Comparison of ENCODE assay signal across 31 mouse cellular contexts in the genomic region with DNA sequence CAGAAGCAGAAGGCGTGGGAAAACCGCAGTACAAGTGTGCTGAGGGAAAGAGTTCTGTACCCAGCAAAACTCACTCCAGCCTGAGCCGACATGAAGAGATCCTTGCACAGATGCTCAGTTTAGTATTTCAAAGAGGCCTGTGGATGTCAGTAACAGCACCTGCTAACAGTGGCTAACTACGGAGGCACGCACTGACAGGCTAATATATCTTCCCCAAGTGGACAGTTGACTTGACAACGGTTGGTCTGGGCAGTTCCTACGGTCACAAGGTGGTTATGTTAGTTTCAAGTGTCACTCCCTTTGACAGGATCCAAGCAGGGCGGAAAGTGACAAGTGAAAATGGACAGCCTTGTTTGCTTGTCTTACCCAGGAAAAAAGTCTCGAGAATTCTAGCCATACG. TPM values are rescaled to one million over a fixed set of nuclear protein-coding genes. Genes with fewer than 3 reads are reported as not detected.
A peak's percentile ranks its signal among the peaks of the same experiment; 100 is the strongest.
DNase-seq lines count a peak whose midpoint lies in the region; TF ChIP-seq lines count a peak whose summit lies in the region.
"Had no signal": no experiment of that assay in that cellular context is flagged by ENCODE, and none has a peak within 500 bp of the region (broad histone marks: within the 10 kb centered on the region; RNA-seq: fewer than 3 reads in every experiment).

No protein-coding gene starts in this region.

- no peaks in the 10 kb centered on the region for H3K9me3 ChIP-seq in limb, embryonic 10.5 days (replicated peaks)
- H3K9me3 ChIP-seq: embryonic facial prominence, embryonic 13.5 days; forebrain, embryonic 10.5 days; forebrain, embryonic 15.5 days; heart, embryonic 13.5 days; limb, embryonic 13.5 days; lung, embryonic 15.5 days; megakaryocyte, embryonic 14.5 days; midbrain, embryonic 12.5 days; neural tube, embryonic 15.5 days; stomach, embryonic 15.5 days had no signal

- peaks cover 46% of the 10 kb centered on the region for H3K4me1 ChIP-seq in thymus, adult 2 months (replicated peaks; ENCODE audit: control insufficient read depth, insufficient read depth, low read length)
- H3K4me1 ChIP-seq in bone marrow macrophage, adult 2 months (ENCODE audit: control insufficient read depth, insufficient read depth, low read length) = peaks cover 43% of the 10 kb centered on the region
- no peaks in the 10 kb centered on the region for H3K4me1 ChIP-seq in limb, embryonic 10.5 days
- H3K4me1 ChIP-seq: embryonic facial prominence, embryonic 13.5 days; forebrain, embryonic 10.5 days; forebrain, embryonic 15.5 days; limb, embryonic 13.5 days; midbrain, embryonic 12.5 days; neural tube, embryonic 15.5 days; stomach, embryonic 15.5 days had no signal

- DNase-seq in gastrocnemius, postnatal 25 days = peak; percentile 52
- no peak for DNase-seq in gastrocnemius, postnatal 36 days
- DNase-seq in thymus, adult 2 months = no peak
- DNase-seq in thymus, adult 18-20 months = no peak
- peak; percentile 45 for DNase-seq in naive thymus-derived CD4-positive, alpha-beta T cell, adult 2 months (ENCODE audit: low read depth)
- no peak for DNase-seq in right cerebral cortex, adult 18-20 months
- no peak for DNase-seq in limb, embryonic 10.5 days (ENCODE audit: low spot score)
- DNase-seq: adrenal gland, adult 8-10 months; B cell, adult 2 months; cerebellum, adult 11 months; cerebellum, adult 9-10 months; cerebellum, postnatal 36 days; heart, postnatal 10 days; kidney, postnatal 25 days; lung, postnatal 36 days; retina, postnatal 1 day; right cerebral cortex, postnatal 25 days had no signal

- peak overlapping the region; percentile 100 for H3K27ac ChIP-seq in thymus, adult 2 months (ENCODE audit: control insufficient read depth, insufficient read depth, low read length)
- H3K27ac ChIP-seq in bone marrow macrophage, adult 2 months (ENCODE audit: insufficient read depth, low read depth, low read length) = peak overlapping the region; percentile 89
- no peak overlapping the region for H3K27ac ChIP-seq in limb, embryonic 10.5 days
- H3K27ac ChIP-seq: embryonic facial prominence, embryonic 13.5 days; forebrain, embryonic 10.5 days; forebrain, embryonic 15.5 days; heart, embryonic 13.5 days; hindbrain, embryonic 14.5 days; limb, embryonic 13.5 days; liver, embryonic 14.5 days; lung, embryonic 15.5 days; midbrain, embryonic 12.5 days; neural tube, embryonic 15.5 days; stomach, embryonic 15.5 days had no signal

- TF ChIP-seq POLR2A in thymus, adult 2 months (IDR thresholded peaks at IDR 0.05; ENCODE audit: control insufficient read depth, extremely low read depth, insufficient read depth, low read length, poor library complexity) = no peak
- TF ChIP-seq POLR2A in bone marrow macrophage, adult 2 months (IDR thresholded peaks at IDR 0.05; ENCODE audit: borderline replicate concordance, low read depth, low read length) = no peak

- WGBS in thymus, adult 2 months = 48% methylated on average over 10 of the region's 10 CpGs
- 84% methylated on average over 10 of the region's 10 CpGs for WGBS in limb, embryonic 10.5 days

- intact Hi-C loops in gastrocnemius, postnatal 36 days (cut with DNase I) = no loop called here

- H3K27me3 ChIP-seq in thymus, adult 2 months (ENCODE audit: control insufficient read depth, insufficient read depth, low read length) = no peaks in the 10 kb centered on the region
- no peaks in the 10 kb centered on the region for H3K27me3 ChIP-seq in limb, embryonic 10.5 days (ENCODE audit: low read depth, poor library complexity, severe bottlenecking)
- H3K27me3 ChIP-seq: embryonic facial prominence, embryonic 13.5 days; forebrain, embryonic 15.5 days; heart, embryonic 13.5 days; limb, embryonic 13.5 days; lung, embryonic 15.5 days; megakaryocyte, embryonic 14.5 days; midbrain, embryonic 12.5 days; neural tube, embryonic 15.5 days; stomach, embryonic 15.5 days had no signal

- no peak overlapping the region for H3K4me3 ChIP-seq in thymus, adult 2 months (ENCODE audit: control insufficient read depth, insufficient read depth, low read length)
- no peak overlapping the region for H3K4me3 ChIP-seq in bone marrow macrophage, adult 2 months (ENCODE audit: insufficient read depth, low read length)
- no peak overlapping the region for H3K4me3 ChIP-seq in limb, embryonic 10.5 days
- H3K4me3 ChIP-seq: embryonic facial prominence, embryonic 13.5 days; forebrain, embryonic 10.5 days; forebrain, embryonic 15.5 days; heart, embryonic 13.5 days; limb, embryonic 13.5 days; lung, embryonic 15.5 days; megakaryocyte, embryonic 14.5 days; midbrain, embryonic 12.5 days; neural tube, embryonic 15.5 days; stomach, embryonic 15.5 days had no signal

- no peak for TF ChIP-seq CTCF in thymus, adult 2 months (IDR thresholded peaks at IDR 0.05; ENCODE audit: borderline replicate concordance, control insufficient read depth, extremely low read depth, insufficient read depth, low read length, poor library complexity)
- TF ChIP-seq CTCF in bone marrow macrophage, adult 2 months (IDR thresholded peaks at IDR 0.05; ENCODE audit: low read depth, low read length) = no peak

- H3K36me3 ChIP-seq in thymus, adult 2 months (ENCODE audit: control insufficient read depth, insufficient read depth, low read length) = peaks cover 57% of the 10 kb centered on the region
- peaks cover 74% of the 10 kb centered on the region for H3K36me3 ChIP-seq in limb, embryonic 10.5 days

RNA-seq across cellular contexts. Expression of gene Tomm34, which starts 11.2 kb away (rescaled TPM):
- 10 to 100 TPM; 10.6 to 13.5 TPM for total RNA-seq in gastrocnemius, postnatal 25 days (2021)
- 10 to 100 TPM; 10.4 to 11.4 TPM for total RNA-seq in gastrocnemius, postnatal 36 days (2021)
- polyA plus RNA-seq in thymus, adult 2 months (2012; rRNA removed) = 83.7 and 93.8 TPM in 2 replicates
- 60.6 and 63.8 TPM in 2 replicates for polyA plus RNA-seq in bone marrow macrophage, adult 2 months (2012; ENCODE audit: insufficient read depth, insufficient read length, missing spikeins)
- polyA plus RNA-seq in limb, embryonic 10.5 days (2016; fragmentation: Nextera tagmentation; extraction: Ambion mirVana) = 60.3 and 66.4 TPM in 2 replicates

RNA-seq across cellular contexts. Expression of gene Stk4, which starts 12.1 kb away (rescaled TPM):
- total RNA-seq in gastrocnemius, postnatal 25 days (2021) = 1 to 10 TPM; 7.7 to 8.8 TPM
- 1 to 10 TPM; 6.1 to 9.8 TPM for total RNA-seq in gastrocnemius, postnatal 36 days (2021)
- polyA plus RNA-seq in thymus, adult 2 months (2012; rRNA removed) = 85.1 and 90.1 TPM in 2 replicates
- polyA plus RNA-seq in bone marrow macrophage, adult 2 months (2012; ENCODE audit: insufficient read depth, insufficient read length, missing spikeins) = 69.9 and 82.6 TPM in 2 replicates
- 30.4 and 32.8 TPM in 2 replicates for polyA plus RNA-seq in limb, embryonic 10.5 days (2016; fragmentation: Nextera tagmentation; extraction: Ambion mirVana)

RNA-seq across cellular contexts. Expression of gene Pabpc1l, which starts 56.9 kb away (rescaled TPM):
- total RNA-seq in gastrocnemius, postnatal 25 days (2021) = 1 to 10 TPM in 1 of 2 experiments, not detected in 1; 1.5 TPM
- total RNA-seq in gastrocnemius, postnatal 36 days (2021) = under 1 TPM in 1 of 2 experiments, not detected in 1; 0.54 TPM
- 0.51 and 0.97 TPM in 2 replicates for polyA plus RNA-seq in thymus, adult 2 months (2012; rRNA removed)
- 2.5 and 3.2 TPM in 2 replicates for polyA plus RNA-seq in bone marrow macrophage, adult 2 months (2012; ENCODE audit: insufficient read depth, insufficient read length, missing spikeins)
- 0.76 and 1.3 TPM in 2 replicates for polyA plus RNA-seq in limb, embryonic 10.5 days (2016; fragmentation: Nextera tagmentation; extraction: Ambion mirVana)
- total RNA-seq: ES-E14 had no signal

Comparison
In these comparisons a context has a peak if more than half of its experiments do, and no peak if none do; other contexts are left out.
1. DNase-seq: peak in gastrocnemius, postnatal 25 days (single experiment) and naive thymus-derived CD4-positive, alpha-beta T cell, adult 2 months (single experiment); none in gastrocnemius, postnatal 36 days (0 of 2), thymus, adult 2 months (single experiment), thymus, adult 18-20 months (0 of 2), right cerebral cortex, adult 18-20 months (single experiment) and limb, embryonic 10.5 days (single experiment).